Mouse (Mus musculus) embryo, embryonic 11 days (tissue): Measurements from ENCODE around the gene Nap1l2.
"Not testable (repeated sequence)": the region's sequence is repeated elsewhere in the genome, so short reads cannot be mapped to it uniquely, and the experiment has no call there.

Experiments
- DNase-seq: peaks from one replicate; pipeline ENCODE4 v3.0.0-alpha.2; 2015

The Nap1l2 gene

GRCm38 (mm10) chrX:103186431-103186786 is at the start of gene Nap1l2:
TSS of gene Nap1l2 (minus strand) at chrX:103186640.
- DNase-seq = peak; percentile 71

GRCm38 (mm10) chrX:103215251-103215650 is 28.8 kb upstream of the Nap1l2 start:
- no peak for DNase-seq

- DNase-seq = no peak
Measured at GRCm38 (mm10) chrX:103186829-103187228, 389 bp upstream of the Nap1l2 start.

- no peak for DNase-seq
Measured at GRCm38 (mm10) chrX:103185781-103186430, 534 bp downstream of the Nap1l2 start.

GRCm38 (mm10) chrX:103183536-103183935 is 2.9 kb downstream of the Nap1l2 start:
- peak; percentile 34 for DNase-seq

GRCm38 (mm10) chrX:103179771-103180558 is 6.5 kb downstream of the Nap1l2 start:
- no peak for DNase-seq

- not testable (repeated sequence) for DNase-seq
Measured at GRCm38 (mm10) chrX:103164948-103165605, 21.4 kb downstream of the Nap1l2 start.

- DNase-seq = no peak
Measured at GRCm38 (mm10) chrX:103156134-103156533, 30.3 kb downstream of the Nap1l2 start.

GRCm38 (mm10) chrX:103138549-103138948 is 47.9 kb downstream of the Nap1l2 start:
- no peak for DNase-seq
